Mouse (Mus musculus) liver, embryonic 14.5 days (tissue): ENCODE results near the gene Gm49405. TPM values are rescaled to one million over a fixed set of nuclear protein-coding genes. Genes with fewer than 3 reads are reported as not detected.
"Not testable (repeated sequence)": the region's sequence is repeated elsewhere in the genome, so short reads cannot be mapped to it uniquely, and the experiment has no call there.

Experiments
- ATAC-seq: fragments of 200-750 bp; cut with Nextera tagmentation; 2 replicates; pipeline ENCODE4 v1.8.0; 2017; ENCODE audit warnings: moderate number of reproducible peaks, mild to moderate bottlenecking, moderate library complexity; ENCODE audit not compliant: insufficient read depth
- DNase-seq, 3 experiments: peaks; one replicate each; pipeline ENCODE4 v3.0.0-alpha.2; 2012 to 2013; ENCODE audit warnings: low read depth in 3 of 3, low spot score in 3 of 3
- H3K27ac ChIP-seq: fragments of 300-500 bp; sonication (generic); 2 replicates; pipeline ENCODE4 v1.5.1; 2014; ENCODE audit warnings: moderate library complexity, mild to moderate bottlenecking, control low read depth, inconsistent platforms
- H3K27me3 ChIP-seq: fragments of 300-500 bp; sonication (generic); 2 replicates; pipeline ENCODE4 v1.6.1; 2014; ENCODE audit warnings: mild to moderate bottlenecking, low read length, moderate library complexity; ENCODE audit not compliant: control insufficient read depth, insufficient read depth
- H3K36me3 ChIP-seq: fragments of 300-500 bp; sonication (generic); replicated peaks from 2 replicates; pipeline ENCODE4 v1.6.1; 2014; ENCODE audit warnings: low read depth; ENCODE audit not compliant: control insufficient read depth, insufficient read depth
- H3K4me1 ChIP-seq, 2 experiments: fragments of 200-500 bp in 1 of 2; fragments of 300-500 bp in 1 of 2; sonication (generic) in 1 of 2; replicated peaks; 2 replicates each; pipeline ENCODE4 v1.6.1; 2012 to 2014; ENCODE audit warnings: antibody characterized with exemption in 1 of 2, inconsistent platforms in 1 of 2, low read length in 1 of 2; ENCODE audit not compliant: control insufficient read depth in 2 of 2, insufficient read depth in 2 of 2
- H3K4me2 ChIP-seq: fragments of 300-500 bp; sonication (generic); 2 replicates; pipeline ENCODE4 v1.6.1; 2014; ENCODE audit warnings: low read depth, mild to moderate bottlenecking, control low read depth, moderate library complexity
- H3K4me3 ChIP-seq, 2 experiments: fragments of 200-500 bp in 1 of 2; fragments of 300-500 bp in 1 of 2; sonication (generic) in 1 of 2; 2 replicates each; pipeline ENCODE4 v1.5.1; 2012 to 2014; ENCODE audit warnings: low read depth in 2 of 2, low read length in 2 of 2, mild to moderate bottlenecking in 2 of 2, control low read depth in 1 of 2, inconsistent platforms in 1 of 2, moderate library complexity in 1 of 2; ENCODE audit not compliant: insufficient read depth in 1 of 2
- H3K9ac ChIP-seq: fragments of 300-500 bp; sonication (generic); replicated peaks from 2 replicates; pipeline ENCODE4 v1.6.1; 2014; ENCODE audit warnings: mild to moderate bottlenecking, control low read depth, moderate library complexity
- H3K9me3 ChIP-seq: fragments of 300-500 bp; sonication (generic); 2 replicates; pipeline ENCODE4 v1.6.1; 2016; ENCODE audit warnings: low read length, mixed read lengths; ENCODE audit not compliant: control insufficient read depth
- CTCF ChIP-seq: IDR thresholded peaks from 2 replicates; pipeline ENCODE4 v1.5.1; 2016; ENCODE audit warnings: antibody characterized with exemption, low read depth, control low read depth
- EP300 ChIP-seq: IDR thresholded peaks from 2 replicates; pipeline ENCODE4 v1.6.1; 2016; ENCODE audit warnings: antibody characterized with exemption, low read depth
- WGBS: fragments of 180-500 bp; shearing (Covaris S2); extraction: QIAGEN DNeasy Blood & Tissue Kit; methylation state at CpG from one replicate; pipeline ENCODE4 v1.1.7; 2014; ENCODE audit not compliant: insufficient replicate concordance; 5-methylcytosine and 5-hydroxymethylcytosine counted together
- polyA plus RNA-seq, 2 experiments: library from polyadenylated mRNA; depleted of rRNA in 1 of 2; stranded (reverse) in 1 of 2; unstranded in 1 of 2; fragments of >200 nt; fragmentation: Nextera tagmentation in 1 of 2; extraction: Ambion mirVana in 1 of 2; gene quantifications; 2 replicates each; pipeline versions ENCODE4 v1.2.1 to v1.2.3; 2012 to 2014

Gm49405 gene
- polyA plus RNA-seq, 2 experiments = 0.25 to 0.73 TPM

GRCm38 (mm10) chr19:4032668-4033067 is 32.2 kb downstream of the Gm49405 start:
- Histone ChIP-seq H3K36me3 (no peaks in the 10 kb centered on the region; the same call in 1 of the 2 replicates), H3K27me3 (no peaks in the 10 kb centered on the region), H3K4me3 (no peak overlapping the region), H3K4me1 (peaks cover 0 to 17% of the 10 kb centered on the region in 2 experiments; a peak in 2 of 4 replicates), H3K9me3 (no peaks in the 10 kb centered on the region), H3K4me2 (no peak overlapping the region), H3K9ac (no peak overlapping the region), H3K27ac (no peak overlapping the region)
- 47% methylated on average over 7 of the region's 7 CpGs for WGBS
- ATAC-seq (no peak), DNase-seq (no peak)
- TF ChIP-seq EP300 (no peak), CTCF (no peak)

DNA sequence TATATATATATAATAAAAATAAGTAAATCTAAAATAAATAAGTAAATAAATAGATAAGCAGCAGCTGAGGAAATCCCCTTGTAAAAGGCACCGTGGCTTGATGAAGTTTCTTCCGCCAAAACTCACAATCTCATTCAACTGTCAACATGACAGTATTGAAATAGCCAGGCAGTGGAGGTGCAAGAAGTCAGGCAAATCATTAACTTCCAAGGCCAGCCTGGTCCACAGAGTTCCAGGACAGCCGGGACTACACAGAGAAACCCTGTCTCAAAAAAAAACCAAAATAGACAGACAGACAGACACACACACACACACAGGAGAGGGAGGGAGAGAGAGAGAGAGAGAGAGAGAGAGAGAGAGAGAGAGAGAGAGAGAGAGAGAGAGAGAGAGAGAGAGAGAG is 32.9 kb downstream of the Gm49405 start:
- Histone ChIP-seq H3K4me3 (no peak overlapping the region), H3K36me3 (no peaks in the 10 kb centered on the region; the same call in 1 of the 2 replicates), H3K9ac (no peak overlapping the region), H3K4me2 (no peak overlapping the region), H3K4me1 (peaks cover 2 to 22% of the 10 kb centered on the region in 2 experiments; a peak in 2 of 4 replicates), H3K27ac (no peak overlapping the region), H3K9me3 (no peaks in the 10 kb centered on the region), H3K27me3 (no peaks in the 10 kb centered on the region)
- ATAC-seq = no peak
- no peak for DNase-seq
- TF ChIP-seq CTCF (no peak), EP300 (no peak)
- 51% methylated on average over 3 of the region's 3 CpGs for WGBS

DNA sequence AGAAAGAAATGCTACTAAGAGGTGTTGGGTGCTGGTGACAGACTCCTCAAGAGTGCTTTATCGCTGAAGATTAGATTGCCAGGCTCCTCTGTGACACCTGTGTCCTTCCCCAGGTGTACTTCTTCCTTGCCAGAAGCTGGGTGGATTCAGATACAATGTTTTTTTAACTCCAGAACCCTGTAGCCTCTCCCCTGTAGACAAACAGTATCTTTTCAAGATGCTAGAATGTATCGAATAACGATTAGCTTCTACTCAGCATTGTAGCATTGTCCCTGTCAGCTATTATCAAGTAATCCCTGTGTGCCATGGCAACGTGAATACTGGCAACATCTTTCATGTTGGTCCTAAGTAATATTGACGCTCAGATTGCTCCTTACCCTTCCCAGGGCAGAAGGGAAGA is 33.3 kb downstream of the Gm49405 start:
- DNase-seq (no peak), ATAC-seq (no peak)
- Histone ChIP-seq H3K4me2 (no peak overlapping the region), H3K4me1 (peaks cover 3 to 22% of the 10 kb centered on the region in 2 experiments; a peak in 2 of 4 replicates), H3K9me3 (no peaks in the 10 kb centered on the region), H3K27ac (no peak overlapping the region), H3K36me3 (no peaks in the 10 kb centered on the region; the same call in 1 of the 2 replicates), H3K9ac (no peak overlapping the region), H3K27me3 (no peaks in the 10 kb centered on the region), H3K4me3 (no peak overlapping the region)
- 55% methylated on average over 5 of the region's 5 CpGs for WGBS
- TF ChIP-seq CTCF = no peak
- TF ChIP-seq EP300 = no peak

GRCm38 (mm10) chr19:4036327-4037045 is 36.1 kb downstream of the Gm49405 start:
- no peaks in the 10 kb centered on the region for H3K27me3 ChIP-seq
- WGBS = 55% methylated on average over 12 of the region's 12 CpGs
- no peaks in the 10 kb centered on the region; the same call in 1 of the 2 replicates for H3K36me3 ChIP-seq
- H3K4me2 ChIP-seq = peak overlapping the region; percentile 54
- peak overlapping the region; percentile 14 to 28; a peak in 2 of 4 replicates for H3K4me3 ChIP-seq
- TF ChIP-seq EP300 (no peak), CTCF (no peak)
- H3K4me1 ChIP-seq = peaks cover 3 to 25% of the 10 kb centered on the region in 2 experiments; a peak in 2 of 4 replicates
- DNase-seq (no peak), ATAC-seq (no peak)
- no peak overlapping the region for H3K9ac ChIP-seq
- no peaks in the 10 kb centered on the region for H3K9me3 ChIP-seq
- no peak overlapping the region for H3K27ac ChIP-seq

- H3K36me3 ChIP-seq, DNase-seq, H3K9me3 ChIP-seq, H3K27me3 ChIP-seq, ATAC-seq, H3K27ac ChIP-seq: not testable (repeated sequence)
- peak overlapping the region; percentile 64 for H3K4me2 ChIP-seq
- H3K4me1 ChIP-seq = peaks cover 3 to 25% of the 10 kb centered on the region in 2 experiments; a peak in 2 of 4 replicates
- 24% methylated on average over 7 of the region's 8 CpGs for WGBS
- peak overlapping the region; percentile 68 for H3K9ac ChIP-seq
- H3K4me3 ChIP-seq = peak overlapping the region; percentile 62 to 81
These were observed 36.8 kb downstream of the Gm49405 start for GRCm38 (mm10) chr19:4037154-4037787.
